Mouse (Mus musculus): ENCODE measurements around the gene Prpsap1.

DNA sequence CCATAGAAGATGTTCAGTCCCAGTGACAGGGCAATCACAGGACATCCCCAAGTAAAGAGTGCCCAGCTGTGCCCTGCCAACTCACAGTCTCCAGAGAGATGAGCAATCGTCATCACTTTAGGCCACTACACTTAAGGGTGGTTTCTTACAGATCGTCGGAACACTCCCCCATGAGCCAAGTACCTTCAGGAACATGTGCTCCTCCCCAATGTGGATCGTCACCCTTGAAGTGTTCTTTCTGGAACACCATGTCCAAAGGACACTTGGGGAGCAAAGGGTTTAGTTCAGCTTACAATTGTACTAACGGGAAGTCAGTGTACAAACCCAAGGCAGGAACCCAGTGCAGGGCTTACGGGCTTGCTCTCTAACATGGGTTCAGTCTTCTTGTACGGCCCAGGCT lies 18.2 kb upstream of the Prpsap1 start:
- TF ChIP-seq CTCF (conservative IDR thresholded peaks at IDR 0.05 in 1 of 2, IDR thresholded peaks at IDR 0.05 in 1 of 2; ENCODE audit: low read depth in 2 of 2, low read length in 2 of 2) (no peak), POLR2A (IDR thresholded peaks at IDR 0.05; ENCODE audit: low read depth, low read length) (no peak), MAX (IDR thresholded peaks at IDR 0.05; ENCODE audit: low read length) (no peak), HCFC1 (IDR thresholded peaks at IDR 0.05; ENCODE audit: low read depth, low read length) (no peak)

Measured in CH12.LX (cell line).